Mouse (Mus musculus): ENCODE results near the gene Wfs1. TPM values are rescaled to one million over a fixed set of nuclear protein-coding genes. Genes with fewer than 3 reads are reported as not detected.
"Not testable (repeated sequence)": the region's sequence is repeated elsewhere in the genome, so short reads cannot be mapped to it uniquely, and the experiment has no call there.

The Wfs1 gene
- total RNA-seq, 1 experiment, result 15.1 TPM

DNA sequence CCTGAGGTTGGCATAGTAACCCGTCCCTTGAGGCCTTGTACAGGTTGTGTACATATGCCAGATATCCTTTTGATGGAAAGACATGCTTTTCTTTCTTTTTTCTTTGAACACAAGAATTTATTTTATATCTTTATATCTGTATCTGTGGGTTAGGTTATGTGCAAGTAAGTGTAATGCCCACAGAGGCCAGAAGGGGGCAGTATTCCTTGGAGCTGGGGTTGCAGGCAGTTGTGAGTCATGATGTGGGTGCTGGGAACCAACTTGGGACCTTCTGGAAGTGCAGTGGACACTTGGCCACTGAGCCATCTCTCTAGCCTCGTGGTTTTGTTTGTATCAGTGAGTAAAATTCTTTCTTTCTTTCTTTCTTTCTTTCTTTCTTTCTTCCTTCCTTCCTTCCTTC is 46.6 kb downstream of the Wfs1 start:
- Histone ChIP-seq H3K9me3 (ENCODE audit: control insufficient read depth, insufficient read depth, low read depth, low read length) (no peaks in the 10 kb centered on the region), H3K4me1 (ENCODE audit: control insufficient read depth in 2 of 2, insufficient read depth in 2 of 2, low read length in 2 of 2, poor library complexity in 1 of 2) (peaks cover 7 to 22% of the 10 kb centered on the region in 2 experiments; a peak in 3 of 4 replicates), H3K27ac (ENCODE audit: insufficient read depth, low read depth, low read length, poor library complexity, severe bottlenecking) (no peak overlapping the region), H3K4me3 (ENCODE audit: insufficient read depth in 1 of 2, low read depth in 1 of 2, low read length in 2 of 2, poor library complexity in 1 of 2, severe bottlenecking in 1 of 2) (no peak overlapping the region), H3K9ac (ENCODE audit: insufficient read depth, low read depth, low read length, poor library complexity, severe bottlenecking) (no peak overlapping the region), H3K36me3 (ENCODE audit: control insufficient read depth, insufficient read depth, low read length, poor library complexity, severe bottlenecking) (no peaks in the 10 kb centered on the region)
- DNase-seq (ENCODE audit: low read depth, low spot score), result no peak
- TF ChIP-seq HCFC1 (IDR thresholded peaks at IDR 0.05; ENCODE audit: borderline replicate concordance, insufficient read depth, low read length), result no peak
- TF ChIP-seq CHD2 (IDR thresholded peaks at IDR 0.05; ENCODE audit: low read depth, low read length), result no peak
- TF ChIP-seq ZC3H11A (IDR thresholded peaks at IDR 0.05; ENCODE audit: borderline replicate concordance, low read depth, low read length), result no peak
- TF ChIP-seq ZNF384 (IDR thresholded peaks at IDR 0.05; ENCODE audit: low read depth, low read length), result no peak
- TF ChIP-seq MAFK (IDR thresholded peaks at IDR 0.05; ENCODE audit: insufficient read depth, low read depth, low read length), result no peak
- in situ Hi-C loops (cut with MboI; ENCODE audit: low sequenced_read_pairs in 2 of 2, unreplicated experiment in 2 of 2), result no loop called here

DNA sequence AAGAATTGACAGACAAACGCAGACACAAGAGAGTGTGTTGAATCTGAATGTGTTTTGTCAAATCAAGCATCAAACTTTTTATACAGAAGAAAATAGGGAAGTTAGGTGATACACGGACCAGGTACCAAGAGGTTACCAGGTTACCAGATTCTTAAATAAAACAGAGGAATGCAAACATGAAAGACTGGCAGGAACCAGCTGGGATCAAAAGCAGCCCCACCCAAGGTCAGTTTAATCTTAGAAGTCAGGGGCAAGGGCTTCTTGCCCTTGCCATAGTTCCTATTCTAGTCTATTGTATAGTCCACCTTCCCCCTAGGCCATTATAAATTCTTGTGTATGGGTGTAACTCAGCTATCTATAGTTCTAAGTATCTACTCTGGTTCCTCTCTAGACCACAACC is 50.0 kb downstream of the Wfs1 start:
- in situ Hi-C loops (cut with MboI; ENCODE audit: low sequenced_read_pairs in 2 of 2, unreplicated experiment in 2 of 2); H3K27ac ChIP-seq (ENCODE audit: insufficient read depth, low read depth, low read length, poor library complexity, severe bottlenecking); H3K36me3 ChIP-seq (ENCODE audit: control insufficient read depth, insufficient read depth, low read length, poor library complexity, severe bottlenecking); H3K4me3 ChIP-seq (ENCODE audit: insufficient read depth in 1 of 2, low read depth in 1 of 2, low read length in 2 of 2, poor library complexity in 1 of 2, severe bottlenecking in 1 of 2); DNase-seq (ENCODE audit: low read depth, low spot score); H3K9ac ChIP-seq (ENCODE audit: insufficient read depth, low read depth, low read length, poor library complexity, severe bottlenecking); H3K9me3 ChIP-seq (ENCODE audit: control insufficient read depth, insufficient read depth, low read depth, low read length): not testable (repeated sequence)
- H3K4me1 ChIP-seq (ENCODE audit: control insufficient read depth in 2 of 2, insufficient read depth in 2 of 2, low read length in 2 of 2, poor library complexity in 1 of 2), result peaks cover 4 to 11% of the 10 kb centered on the region in 2 experiments; a peak in 3 of 4 replicates

DNA sequence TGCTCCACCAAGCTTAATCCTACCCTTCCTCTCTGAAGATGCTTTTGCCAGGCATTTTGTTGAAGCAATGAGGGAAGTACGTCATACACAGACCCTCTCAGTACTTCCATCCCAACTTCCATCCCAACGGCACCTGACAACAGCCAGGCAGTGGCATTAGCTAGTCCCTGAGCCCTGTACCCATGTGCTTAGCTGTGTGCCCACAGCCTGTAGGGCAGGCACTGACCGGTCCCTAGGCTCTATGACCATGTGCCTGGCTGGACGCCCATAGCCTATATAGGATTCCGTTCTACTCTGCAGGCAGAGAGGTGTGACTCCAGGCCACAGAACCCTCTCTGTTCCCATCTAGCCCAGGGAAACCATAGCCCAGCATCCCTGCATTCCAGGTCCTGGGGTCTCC is 51.0 kb downstream of the Wfs1 start:
- in situ Hi-C loops (cut with MboI; ENCODE audit: low sequenced_read_pairs in 2 of 2, unreplicated experiment in 2 of 2), result no loop called here
- Histone ChIP-seq H3K9ac (ENCODE audit: insufficient read depth, low read depth, low read length, poor library complexity, severe bottlenecking) (no peak overlapping the region), H3K9me3 (ENCODE audit: control insufficient read depth, insufficient read depth, low read depth, low read length) (no peaks in the 10 kb centered on the region), H3K4me3 (ENCODE audit: insufficient read depth in 1 of 2, low read depth in 1 of 2, low read length in 2 of 2, poor library complexity in 1 of 2, severe bottlenecking in 1 of 2) (no peak overlapping the region), H3K27ac (ENCODE audit: insufficient read depth, low read depth, low read length, poor library complexity, severe bottlenecking) (no peak overlapping the region), H3K4me1 (ENCODE audit: control insufficient read depth in 2 of 2, insufficient read depth in 2 of 2, low read length in 2 of 2, poor library complexity in 1 of 2) (peaks cover 2 to 6% of the 10 kb centered on the region in 2 experiments; a peak in 2 of 4 replicates), H3K36me3 (ENCODE audit: control insufficient read depth, insufficient read depth, low read length, poor library complexity, severe bottlenecking) (no peaks in the 10 kb centered on the region)
- DNase-seq (ENCODE audit: low read depth, low spot score), result no peak
- TF ChIP-seq HCFC1 (IDR thresholded peaks at IDR 0.05; ENCODE audit: borderline replicate concordance, insufficient read depth, low read length) (no peak), CHD2 (IDR thresholded peaks at IDR 0.05; ENCODE audit: low read depth, low read length) (no peak), MAFK (IDR thresholded peaks at IDR 0.05; ENCODE audit: insufficient read depth, low read depth, low read length) (no peak), ZNF384 (IDR thresholded peaks at IDR 0.05; ENCODE audit: low read depth, low read length) (no peak), ZC3H11A (IDR thresholded peaks at IDR 0.05; ENCODE audit: borderline replicate concordance, low read depth, low read length) (no peak)

DNA sequence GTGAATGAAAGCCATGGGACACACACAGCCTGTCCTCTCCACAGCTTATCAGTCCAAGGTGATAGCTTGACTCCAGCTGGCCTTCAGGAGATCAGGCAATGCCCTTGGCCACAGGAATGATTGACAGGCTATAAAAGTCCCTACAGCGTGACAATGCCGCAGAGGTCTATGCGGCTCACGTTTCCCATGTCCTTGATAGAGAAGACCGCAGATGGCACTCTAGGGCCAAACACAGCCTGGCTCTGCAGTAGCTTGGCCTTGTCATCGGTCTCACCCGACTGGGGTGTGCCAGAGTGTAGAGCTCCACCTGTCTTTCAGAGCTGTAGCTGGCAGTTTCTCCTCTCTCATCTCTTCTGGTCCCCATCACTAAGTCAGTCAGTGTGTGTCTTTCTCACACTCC is 52.5 kb downstream of the Wfs1 start:
- Histone ChIP-seq H3K27ac (ENCODE audit: insufficient read depth, low read depth, low read length, poor library complexity, severe bottlenecking) (no peak overlapping the region), H3K9me3 (ENCODE audit: control insufficient read depth, insufficient read depth, low read depth, low read length) (no peaks in the 10 kb centered on the region), H3K9ac (ENCODE audit: insufficient read depth, low read depth, low read length, poor library complexity, severe bottlenecking) (no peak overlapping the region), H3K4me1 (ENCODE audit: control insufficient read depth in 2 of 2, insufficient read depth in 2 of 2, low read length in 2 of 2, poor library complexity in 1 of 2) (peaks cover 2 to 6% of the 10 kb centered on the region in 2 experiments; a peak in 2 of 4 replicates), H3K4me3 (ENCODE audit: insufficient read depth in 1 of 2, low read depth in 1 of 2, low read length in 2 of 2, poor library complexity in 1 of 2, severe bottlenecking in 1 of 2) (no peak overlapping the region), H3K36me3 (ENCODE audit: control insufficient read depth, insufficient read depth, low read length, poor library complexity, severe bottlenecking) (no peaks in the 10 kb centered on the region; the same call in 1 of the 2 replicates)
- DNase-seq (ENCODE audit: low read depth, low spot score), result no peak
- TF ChIP-seq HCFC1 (IDR thresholded peaks at IDR 0.05; ENCODE audit: borderline replicate concordance, insufficient read depth, low read length), result no peak
- TF ChIP-seq CHD2 (IDR thresholded peaks at IDR 0.05; ENCODE audit: low read depth, low read length), result no peak
- no peak for TF ChIP-seq MAFK (IDR thresholded peaks at IDR 0.05; ENCODE audit: insufficient read depth, low read depth, low read length)
- no peak for TF ChIP-seq ZC3H11A (IDR thresholded peaks at IDR 0.05; ENCODE audit: borderline replicate concordance, low read depth, low read length)
- no peak for TF ChIP-seq ZNF384 (IDR thresholded peaks at IDR 0.05; ENCODE audit: low read depth, low read length)
- in situ Hi-C loops (cut with MboI; ENCODE audit: low sequenced_read_pairs in 2 of 2, unreplicated experiment in 2 of 2), result no loop called here
